21 mouse cellular contexts compared by ENCODE assay signal in genomic region chr10:61409776-61410175, GRCm38 (mm10). TPM values are rescaled to one million over a fixed set of nuclear protein-coding genes. Genes with fewer than 3 reads are reported as not detected.
"Had no signal": no experiment of that assay in that cellular context is flagged by ENCODE, and none has a peak within 500 bp of the region (broad histone marks: within the 10 kb centered on the region; RNA-seq: fewer than 3 reads in every experiment).

No protein-coding gene starts in this region.

- ATAC-seq: intestine, postnatal 0 days; midbrain, embryonic 13.5 days had no signal

- H3K27ac ChIP-seq: kidney, postnatal 0 days; layer of hippocampus, adult 2 months; limb, embryonic 10.5 days; limb, embryonic 13.5 days; liver, embryonic 14.5 days; macrophage; midbrain, embryonic 13.5 days; stomach, postnatal 0 days had no signal

- DNase-seq: kidney, adult 2 months; kidney, postnatal 25 days; layer of hippocampus, adult 9-11 months; lung, adult 2 months; lung, postnatal 14 days; right cerebral cortex, adult 18-20 months; right cerebral cortex, postnatal 14 days; right cerebral cortex, postnatal 4 days; thymus, adult 2 months; thymus, postnatal 25 days had no signal

- H3K9me3 ChIP-seq: limb, embryonic 10.5 days; limb, embryonic 13.5 days; midbrain, embryonic 13.5 days had no signal

- H3K4me3 ChIP-seq: layer of hippocampus, adult 2 months; limb, embryonic 10.5 days; limb, embryonic 13.5 days; midbrain, embryonic 13.5 days had no signal

- H3K4me1 ChIP-seq: limb, embryonic 13.5 days had no signal

- H3K36me3 ChIP-seq: limb, embryonic 10.5 days; limb, embryonic 13.5 days; midbrain, embryonic 13.5 days had no signal

- H3K9ac ChIP-seq: limb, embryonic 13.5 days; liver, embryonic 14.5 days; midbrain, embryonic 13.5 days had no signal

- H3K4me2 ChIP-seq: limb, embryonic 13.5 days; midbrain, embryonic 13.5 days had no signal

RNA-seq across cellular contexts. Expression of gene Nodal, which starts 8.0 kb away (rescaled TPM):
- polyA plus RNA-seq: macrophage; midbrain, embryonic 13.5 days; neural tube, embryonic 11.5 days; stomach, embryonic 14.5 days; stomach, postnatal 0 days had no signal
